Mouse (Mus musculus) neutrophil, adult 65 days (primary cell): Measurements from ENCODE around the gene Xlr. TPM values are rescaled to one million over a fixed set of nuclear protein-coding genes. Genes with fewer than 3 reads are reported as not detected.

Source experiments
- total RNA-seq: library from RNA; stranded (reverse); gene quantifications from 2 replicates; pipeline ENCODE4 v1.2.4, GENCODE M21; 2023

The Xlr gene
- total RNA-seq = 1.0 TPM in 1 of 2 replicates, not detected in the other

DNA sequence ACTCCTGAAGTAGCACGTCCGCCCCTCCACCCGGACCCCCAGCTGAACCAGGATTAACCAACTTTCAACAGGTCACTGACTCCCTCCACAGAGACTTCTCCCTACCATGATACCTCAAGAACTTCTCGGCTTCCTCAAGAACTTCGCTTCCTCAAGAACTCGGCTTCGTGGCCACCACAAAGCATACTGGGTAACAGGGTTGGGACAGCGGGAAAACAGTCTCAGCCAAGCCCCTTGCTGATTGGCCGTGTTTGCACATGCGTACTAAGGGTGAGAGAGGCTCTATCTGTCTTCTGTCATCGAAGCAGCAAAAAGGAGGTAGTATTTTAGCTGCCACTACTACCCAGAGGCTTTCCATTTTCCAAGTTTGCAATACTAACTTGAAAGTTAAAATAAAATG, at the start of gene Xlr:
Gene Xlr, minus strand, starts transcription at position 188 of the 400 bp plus-strand sequence.

DNA sequence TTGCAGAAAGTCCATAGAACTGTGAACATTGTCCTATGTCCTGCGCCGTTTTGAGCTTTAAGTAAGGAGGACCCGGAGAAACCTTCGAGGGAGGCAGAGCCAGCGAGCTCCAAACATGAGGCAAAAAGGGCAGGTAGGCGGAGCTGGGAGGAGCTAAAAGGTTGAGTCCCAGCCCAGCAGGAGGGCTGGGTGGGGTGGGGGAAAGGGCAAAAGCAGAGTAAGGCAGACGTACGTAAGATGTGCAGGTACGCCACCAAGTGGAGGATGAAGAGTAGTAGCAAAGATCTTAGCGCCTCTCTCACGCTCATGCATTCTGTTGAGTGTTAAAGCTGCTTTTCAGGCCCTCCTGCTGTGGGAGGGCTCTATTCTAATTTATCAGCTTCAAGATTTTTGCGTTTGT, 21.2 kb downstream of the Xlr start, which contains the start of gene Zfp36l3:
Gene Zfp36l3, minus strand, starts transcription at position 119 of the 400 bp plus-strand sequence.

DNA sequence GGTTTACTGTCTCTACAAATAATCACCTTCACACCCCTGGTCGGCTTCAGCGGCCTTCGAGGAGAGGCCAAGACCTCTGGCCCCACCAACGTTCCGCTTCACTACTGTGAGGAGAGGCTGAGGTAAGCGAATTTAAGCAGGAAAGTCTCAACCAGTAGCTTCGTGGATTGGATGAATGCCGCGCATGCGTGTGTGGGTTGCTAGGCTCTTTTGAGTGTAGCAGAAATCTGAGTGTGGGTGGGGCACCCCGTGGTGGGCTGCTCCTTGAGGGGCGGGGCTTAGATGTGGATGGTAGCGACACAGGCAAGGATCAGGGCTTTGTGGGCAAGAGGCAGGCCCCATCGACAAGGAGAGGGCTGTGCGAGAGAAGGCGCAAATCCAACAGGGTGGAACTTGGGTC, 39.8 kb downstream of the Xlr start, which contains the start of gene 1700013H16Rik:
Gene 1700013H16Rik, minus strand, starts transcription at position 96 of the 400 bp plus-strand sequence.

Other genes with a start within 250 kb of the Xlr start
- gene Rtl8c, start 189.7 kb downstream of the Xlr start, total RNA-seq = not detected in 2 replicates
- not detected in 2 replicates for gene Gm14597, start 188.7 kb downstream of the Xlr start, total RNA-seq
- 7.7 and 8.3 TPM in 2 replicates for gene Rtl8a, start 154.0 kb downstream of the Xlr start, total RNA-seq
- gene Rtl8b, start 127.3 kb downstream of the Xlr start, total RNA-seq = 4.6 and 5.8 TPM in 2 replicates
- not detected in 2 replicates for gene 4930502E18Rik, start 72.9 kb downstream of the Xlr start, total RNA-seq
- gene 1700013H16Rik, start 39.9 kb downstream of the Xlr start, total RNA-seq = not detected in 2 replicates
- not detected in 2 replicates for gene Zfp36l3, start 21.3 kb downstream of the Xlr start, total RNA-seq